9 mouse cellular contexts compared by ENCODE assay signal in genomic region chr12:51847953-51848680, GRCm38 (mm10). TPM values are rescaled to one million over a fixed set of nuclear protein-coding genes. Genes with fewer than 3 reads are reported as not detected.
DNase-seq lines count a peak whose midpoint lies in the region; ATAC-seq and TF ChIP-seq lines count a peak whose summit lies in the region.
"Had no signal": no experiment of that assay in that cellular context is flagged by ENCODE, and none has a peak within 500 bp of the region (broad histone marks: within the 10 kb centered on the region; RNA-seq: fewer than 3 reads in every experiment).

No protein-coding gene starts in this region.

- no peak for TF ChIP-seq CTCF in liver, postnatal 0 days (IDR thresholded peaks at IDR 0.05; ENCODE audit: low read depth)

- H3K4me1 ChIP-seq in liver, embryonic 13.5 days (replicated peaks), result peaks cover 76% of the 10 kb centered on the region
- peaks cover 38% of the 10 kb centered on the region for H3K4me1 ChIP-seq in liver, postnatal 0 days (ENCODE audit: insufficient read depth)
- peaks cover 14% of the 10 kb centered on the region; the same call in 1 of the 2 replicates for H3K4me1 ChIP-seq in brown adipose tissue, adult 24 weeks (ENCODE audit: control insufficient read depth, insufficient read depth, insufficient read length, low read length)

- DNase-seq in liver, embryonic 13.5 days, result no peak
- no peak for DNase-seq in liver, postnatal 0 days
- peak; percentile 75 for DNase-seq in kidney, postnatal 10 days
- peak; percentile 68 to 79 for DNase-seq in natural killer cell, adult 2 months (ENCODE audit: low spot score in 2 of 2)
- DNase-seq in testis, postnatal 14 days (ENCODE audit: low spot score), result no peak
- no peak for DNase-seq in layer of hippocampus, adult 18-20 months (ENCODE audit: low spot score in 2 of 2)
- DNase-seq in layer of hippocampus, adult 11-12 months (ENCODE audit: low spot score), result no peak

- no peak for TF ChIP-seq EP300 in liver, postnatal 0 days (IDR thresholded peaks at IDR 0.05; ENCODE audit: low read depth)

- H3K36me3 ChIP-seq in liver, embryonic 13.5 days, result no peaks in the 10 kb centered on the region
- no peaks in the 10 kb centered on the region for H3K36me3 ChIP-seq in liver, postnatal 0 days (replicated peaks; ENCODE audit: insufficient read depth, low read length)
- H3K36me3 ChIP-seq: embryonic facial prominence, embryonic 13.5 days had no signal

- H3K4me2 ChIP-seq in liver, embryonic 13.5 days, result no peak overlapping the region
- no peak overlapping the region for H3K4me2 ChIP-seq in liver, postnatal 0 days (ENCODE audit: low read depth, low read length)
- H3K4me2 ChIP-seq: embryonic facial prominence, embryonic 13.5 days had no signal

- H3K27me3 ChIP-seq in liver, embryonic 13.5 days, result no peaks in the 10 kb centered on the region
- no peaks in the 10 kb centered on the region for H3K27me3 ChIP-seq in liver, postnatal 0 days (ENCODE audit: insufficient read depth, low read length)
- H3K27me3 ChIP-seq: embryonic facial prominence, embryonic 13.5 days had no signal

- H3K9ac ChIP-seq in liver, embryonic 13.5 days, result no peak overlapping the region
- H3K9ac ChIP-seq in liver, postnatal 0 days (replicated peaks), result no peak overlapping the region
- H3K9ac ChIP-seq: embryonic facial prominence, embryonic 13.5 days had no signal

- H3K9me3 ChIP-seq in liver, embryonic 13.5 days (replicated peaks), result no peaks in the 10 kb centered on the region
- H3K9me3 ChIP-seq in liver, postnatal 0 days (ENCODE audit: low read length), result no peaks in the 10 kb centered on the region
- H3K9me3 ChIP-seq: embryonic facial prominence, embryonic 13.5 days had no signal

- no peak overlapping the region for H3K4me3 ChIP-seq in liver, embryonic 13.5 days (replicated peaks)
- no peak overlapping the region for H3K4me3 ChIP-seq in liver, postnatal 0 days (ENCODE audit: low read depth, low read length)
- no peak overlapping the region for H3K4me3 ChIP-seq in brown adipose tissue, adult 24 weeks (ENCODE audit: insufficient read depth, low read depth, low read length)
- H3K4me3 ChIP-seq: embryonic facial prominence, embryonic 13.5 days had no signal

- 80% methylated on average over 9 of the region's 9 CpGs for WGBS in liver, embryonic 13.5 days (ENCODE audit: insufficient replicate concordance)
- 77% methylated on average over 9 of the region's 9 CpGs for WGBS in liver, postnatal 0 days (ENCODE audit: insufficient replicate concordance)

- ATAC-seq in liver, embryonic 13.5 days (ENCODE audit: low read depth), result no peak
- ATAC-seq in liver, postnatal 0 days, result no peak

- H3K27ac ChIP-seq in liver, embryonic 13.5 days, result peak overlapping the region; percentile 54
- H3K27ac ChIP-seq in liver, postnatal 0 days (ENCODE audit: low read depth), result no peak overlapping the region
- H3K27ac ChIP-seq in brown adipose tissue, adult 24 weeks (replicated peaks; ENCODE audit: low read depth, low read length), result peak overlapping the region; percentile 85
- H3K27ac ChIP-seq: embryonic facial prominence, embryonic 13.5 days had no signal

RNA-seq across cellular contexts. Expression of gene Hectd1, which starts 18.8 kb away (rescaled TPM):
- 29.6 and 32.1 TPM in 2 replicates for polyA plus RNA-seq in liver, embryonic 13.5 days (2015; fragmentation: Nextera tagmentation; extraction: Ambion mirVana)
- polyA plus RNA-seq in liver, postnatal 0 days (2015; fragmentation: Nextera tagmentation; extraction: Ambion mirVana), result 18.2 and 20.6 TPM in 2 replicates
- 27.3 and 27.8 TPM in 2 replicates for polyA plus RNA-seq in brown adipose tissue, adult 24 weeks (2012; ENCODE audit: insufficient read depth, insufficient read length, missing spikeins)
- total RNA-seq in layer of hippocampus, adult 18-20 months (2021), result 10 to 100 TPM; 80.0 to 81.2 TPM

Comparison
In these comparisons a context has a peak if more than half of its experiments do, and no peak if none do; other contexts are left out.
1. DNase-seq: peak in kidney, postnatal 10 days (single experiment) and natural killer cell, adult 2 months (2 of 2); none in liver, embryonic 13.5 days (single experiment), liver, postnatal 0 days (single experiment), testis, postnatal 14 days (single experiment), layer of hippocampus, adult 18-20 months (0 of 2) and layer of hippocampus, adult 11-12 months (single experiment).